Mouse (Mus musculus) heart, adult 2 months (tissue): ENCODE results near the gene Spag17.

Experiments used
- CTCF ChIP-seq: fragments of 200-600 bp; IDR thresholded peaks from 2 replicates; pipeline ENCODE4 v1.8.1; 2022; ENCODE audit warnings: antibody characterized with exemption, mild to moderate bottlenecking, moderate library complexity
- EP300 ChIP-seq: fragments of 200-500 bp; IDR thresholded peaks from 2 replicates; pipeline ENCODE4 v1.6.1; 2011; ENCODE audit warnings: low read depth, low read length, control low read depth; ENCODE audit not compliant: insufficient read depth
- POLR2A ChIP-seq: fragments of 200-500 bp; IDR thresholded peaks from 2 replicates; pipeline ENCODE4 v1.6.1; 2011; ENCODE audit warnings: mild to moderate bottlenecking, low read depth, low read length, control low read depth; ENCODE audit not compliant: insufficient read depth

- TF ChIP-seq CTCF (no peak), POLR2A (no peak), EP300 (no peak)
These were observed 60.0 kb downstream of the Spag17 start for GRCm38 (mm10) chr3:99945171-99945570.
